Mouse (Mus musculus): Measurements from ENCODE around the gene Hey2.

GRCm38 (mm10) chr10:30845101-30845825 lies 2.7 kb upstream of the Hey2 start:
- TF ChIP-seq MYOD1 (IDR thresholded peaks at IDR 0.05; ENCODE audit: control insufficient read depth, insufficient read length, low read depth) (no peak), USF1 (IDR thresholded peaks at IDR 0.05; ENCODE audit: low read depth) (no peak), CTCF (IDR thresholded peaks at IDR 0.05; ENCODE audit: control insufficient read depth, insufficient read depth, insufficient read length) (no peak), CEBPB (IDR thresholded peaks at IDR 0.05; ENCODE audit: low read depth) (no peak)

Data from C2C12 (cell line).